Mouse (Mus musculus) megakaryocyte, embryonic 14.5 days (primary cell): ENCODE data around the gene Ppp4r4.

ENCODE experiments used
- FLI1 ChIP-seq: IDR thresholded peaks from 2 replicates; pipeline ENCODE4 v1.6.1; 2012; ENCODE audit warnings: low read length, inconsistent platforms, mixed read lengths
- GATA1 ChIP-seq: IDR thresholded peaks from 3 replicates; pipeline ENCODE4 v1.6.1; 2012; ENCODE audit warnings: mixed read lengths, low read length, inconsistent platforms, borderline replicate concordance

DNA sequence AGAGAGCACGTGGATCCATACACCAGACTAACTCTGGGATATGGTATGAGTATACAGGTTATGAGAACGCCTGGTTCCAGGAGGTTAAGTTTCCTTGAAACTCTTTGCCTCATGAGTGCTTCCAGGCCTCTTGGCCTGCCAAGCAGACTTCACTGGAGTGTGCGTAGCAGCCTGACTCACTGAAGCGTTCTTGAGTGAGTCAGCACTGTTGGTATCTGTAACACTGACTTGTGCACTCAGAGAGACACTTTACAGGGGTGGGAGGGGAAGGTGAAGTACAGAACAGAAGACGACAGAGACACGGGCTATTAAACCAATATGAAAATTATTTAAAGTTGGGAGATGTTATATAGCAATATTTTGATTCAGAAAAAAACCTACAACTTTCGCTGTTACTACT, 33.1 kb downstream of the Ppp4r4 start:
- TF ChIP-seq GATA1 (no peak), FLI1 (no peak)
